Mouse (Mus musculus) adrenal gland, adult 18-20 months (tissue): Measurements from ENCODE around the gene Itpk1. TPM values are rescaled to one million over a fixed set of nuclear protein-coding genes. Genes with fewer than 3 reads are reported as not detected.
A peak's percentile ranks its signal among the peaks of the same experiment; 100 is the strongest.

ENCODE experiments used
- DNase-seq, 2 experiments: peaks; one replicate each; pipeline ENCODE4 v3.0.0; 2021 to 2022; ENCODE audit warnings: low spot score in 2 of 2
- total RNA-seq, 2 experiments: library from RNA; stranded (reverse); gene quantifications; 1 replicate in 1 of 2; 2 replicates in 1 of 2; pipeline ENCODE4 v1.2.3; 2021

Itpk1 gene
- total RNA-seq, 2 experiments from 2014 or later, result 49.7 to 156 TPM

DNA sequence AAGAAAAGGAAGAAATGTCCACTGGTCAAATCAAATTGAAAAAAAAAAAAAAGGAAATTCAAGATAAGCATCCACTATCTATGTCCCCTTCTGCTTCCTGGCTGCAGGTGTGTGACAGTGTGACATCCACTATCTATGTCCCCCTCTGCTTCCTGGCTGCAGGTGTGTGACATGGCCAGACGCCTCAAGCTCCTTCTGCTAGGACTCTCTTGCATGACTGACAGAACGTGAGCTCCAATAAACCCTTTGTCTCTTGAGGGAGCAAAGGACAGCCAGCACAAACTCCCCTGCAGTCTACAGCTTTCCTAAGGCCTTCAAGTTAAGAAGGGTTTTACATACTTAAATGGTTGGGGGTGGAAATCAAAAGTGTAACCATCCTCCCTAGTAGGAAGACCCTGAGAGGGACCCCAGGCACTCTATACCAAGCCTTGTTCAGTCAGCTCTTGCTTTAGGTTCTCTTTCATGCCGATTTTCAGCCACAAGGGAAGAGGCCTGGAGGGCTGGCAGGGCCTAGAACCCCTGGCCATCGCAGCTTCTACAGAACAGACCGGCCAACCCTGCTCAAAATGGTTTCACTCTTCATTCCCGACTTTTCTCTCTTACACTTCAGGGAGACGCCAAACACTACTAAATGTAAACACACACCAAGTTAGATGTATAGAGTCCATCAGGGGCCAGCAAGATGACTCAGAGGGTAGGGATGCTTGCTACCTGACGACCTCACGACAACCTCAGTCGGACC, 10.1 kb upstream of the Itpk1 start:
- DNase-seq, result no peak

DNA sequence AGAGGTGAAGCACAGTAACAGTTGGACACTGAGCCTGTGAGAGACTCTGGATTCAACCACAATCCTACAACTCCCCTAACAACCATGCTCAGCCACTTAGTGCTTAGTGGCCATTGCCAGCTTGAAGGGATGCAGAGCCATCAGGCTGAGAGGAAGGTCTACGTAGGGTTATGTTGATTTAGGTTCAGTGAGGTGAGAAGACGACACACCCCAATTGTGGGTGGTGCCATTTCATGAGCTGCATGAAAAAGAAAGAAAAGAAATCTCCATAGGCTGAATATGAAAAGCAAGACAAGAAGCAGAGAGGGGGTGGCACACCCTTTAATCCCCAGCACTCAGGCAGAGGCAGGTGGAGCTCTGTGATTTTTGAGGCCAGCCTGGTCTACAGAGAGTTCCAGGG, 9.4 kb upstream of the Itpk1 start:
- no peak for DNase-seq

DNA sequence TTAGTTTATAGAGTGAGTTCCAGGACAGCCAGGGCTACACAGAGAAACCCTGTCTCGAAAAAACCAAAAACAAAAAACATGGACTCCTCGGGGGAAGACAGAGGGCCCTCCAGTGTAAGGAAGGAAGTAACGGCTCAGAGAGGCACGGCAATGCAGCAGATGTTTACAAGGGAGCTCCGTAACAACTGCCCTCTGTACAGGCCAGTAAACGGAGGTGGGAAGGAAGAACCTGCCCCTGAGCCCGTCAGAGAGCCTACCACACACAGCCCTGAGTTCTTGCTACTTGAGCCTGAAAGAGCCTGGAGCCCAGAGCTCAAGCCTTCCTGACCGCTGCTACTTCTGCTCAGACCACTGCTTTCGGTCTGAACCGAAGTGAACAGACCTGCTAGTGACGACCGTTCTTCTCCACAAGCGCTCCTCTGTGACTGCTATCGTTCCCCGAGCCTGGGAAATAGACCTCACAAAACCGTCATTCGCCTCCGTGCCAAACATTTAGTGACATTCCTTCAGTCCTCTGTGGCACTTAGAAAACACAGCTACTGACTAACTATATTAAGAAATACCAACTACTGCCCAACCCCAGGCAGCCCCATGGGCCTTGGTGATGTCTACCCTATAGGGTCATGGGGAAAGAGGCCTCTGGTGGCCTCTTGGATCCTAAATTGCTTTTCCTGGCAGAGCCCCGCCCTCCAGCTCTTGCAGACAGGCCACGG, 8.6 kb upstream of the Itpk1 start:
- DNase-seq, result no peak

DNA sequence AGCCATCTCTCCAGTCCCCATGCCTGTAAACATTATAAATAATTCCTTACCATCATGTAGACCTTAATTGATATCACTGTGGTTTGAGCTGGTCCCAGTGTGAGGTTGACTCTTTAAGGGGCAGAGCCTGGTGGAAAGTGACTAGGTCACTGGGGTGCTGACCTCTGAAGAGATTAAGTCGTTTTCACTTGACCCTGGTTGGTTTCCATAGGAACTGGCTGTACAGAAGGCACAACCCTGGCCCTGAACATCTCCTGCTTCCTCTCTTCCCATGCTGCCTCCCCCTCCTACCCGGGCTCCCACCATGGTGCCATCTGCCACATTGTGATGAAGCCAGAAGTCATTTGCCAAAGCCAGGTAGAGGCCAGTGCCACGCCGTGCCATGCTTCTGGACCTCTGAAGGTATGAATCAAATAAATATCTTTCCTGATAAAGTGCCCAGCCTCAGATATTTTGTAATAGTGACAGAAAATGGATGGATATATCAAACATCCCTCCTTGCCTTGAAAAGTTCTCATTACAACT, 6.2 kb upstream of the Itpk1 start:
- no peak for DNase-seq

DNA sequence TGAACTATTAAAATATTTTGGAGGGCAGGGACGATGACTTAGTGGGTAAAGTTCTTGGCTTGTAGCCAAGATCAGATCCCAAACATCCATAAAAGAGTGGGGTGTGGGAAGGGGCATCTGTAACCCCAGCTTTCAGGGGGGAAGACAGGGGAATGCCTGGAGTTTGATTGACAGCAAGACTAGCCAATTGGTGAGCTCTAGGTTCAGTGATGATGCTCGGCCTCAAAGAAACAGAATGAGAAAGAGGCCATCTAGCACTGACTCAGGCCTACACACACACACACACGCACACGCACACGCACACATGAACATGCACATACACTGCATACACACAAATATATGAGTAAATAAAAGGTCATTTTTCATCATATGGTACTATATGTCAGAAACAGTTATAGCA, 5.2 kb upstream of the Itpk1 start:
- DNase-seq, result no peak

DNA sequence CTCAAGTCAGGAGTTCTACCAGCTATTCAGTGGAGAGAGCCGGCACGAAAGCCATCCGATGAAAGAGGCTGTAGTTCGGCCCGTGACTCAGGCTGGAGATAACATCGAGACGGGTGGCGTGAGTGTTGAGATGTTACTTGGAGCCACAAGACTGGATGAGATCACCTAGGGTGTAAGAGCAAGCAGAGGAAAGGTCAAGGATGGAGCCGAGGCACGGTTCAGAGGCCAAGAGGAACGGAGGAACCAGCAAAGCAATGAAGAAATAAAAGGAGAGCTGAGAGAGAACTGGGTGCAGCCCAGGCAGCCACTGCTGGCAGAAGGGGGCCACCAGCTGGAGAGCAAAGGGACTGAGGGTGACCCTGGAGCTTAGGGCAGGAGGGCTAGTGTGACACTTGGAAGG, 3.5 kb upstream of the Itpk1 start:
- DNase-seq, result peak in 1 of 2 experiments; percentile 49

DNA sequence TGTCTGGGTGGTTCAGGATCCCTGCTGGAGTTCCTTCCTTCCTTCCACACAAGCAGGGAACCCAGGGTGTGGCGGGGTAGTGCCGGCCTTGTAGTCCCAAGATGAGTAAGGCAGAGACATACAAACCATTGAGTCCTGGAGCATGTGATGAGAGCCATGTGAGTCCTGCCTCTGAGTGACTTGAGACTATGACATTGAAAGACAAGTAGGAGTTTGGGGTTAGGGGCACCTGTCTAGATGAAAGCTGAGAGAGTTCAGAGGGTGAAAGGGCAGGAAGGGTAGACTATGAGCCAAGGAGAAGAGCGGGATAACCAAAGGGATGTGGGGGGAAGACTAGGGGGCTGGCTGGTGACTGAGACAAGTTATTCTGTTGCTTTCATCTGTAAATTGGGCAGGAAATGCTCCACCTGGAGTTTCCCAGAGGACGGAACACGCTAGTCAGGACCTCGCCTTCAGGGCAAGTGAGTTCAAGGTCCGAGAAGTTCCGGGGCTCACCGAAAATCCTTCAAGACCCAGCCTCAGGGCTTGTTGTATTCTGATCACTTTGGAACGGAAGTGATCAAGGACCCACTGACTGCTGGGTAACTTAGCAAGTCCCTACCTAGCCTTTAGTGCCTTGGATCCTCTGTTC, 2.2 kb upstream of the Itpk1 start:
- DNase-seq, result no peak

DNA sequence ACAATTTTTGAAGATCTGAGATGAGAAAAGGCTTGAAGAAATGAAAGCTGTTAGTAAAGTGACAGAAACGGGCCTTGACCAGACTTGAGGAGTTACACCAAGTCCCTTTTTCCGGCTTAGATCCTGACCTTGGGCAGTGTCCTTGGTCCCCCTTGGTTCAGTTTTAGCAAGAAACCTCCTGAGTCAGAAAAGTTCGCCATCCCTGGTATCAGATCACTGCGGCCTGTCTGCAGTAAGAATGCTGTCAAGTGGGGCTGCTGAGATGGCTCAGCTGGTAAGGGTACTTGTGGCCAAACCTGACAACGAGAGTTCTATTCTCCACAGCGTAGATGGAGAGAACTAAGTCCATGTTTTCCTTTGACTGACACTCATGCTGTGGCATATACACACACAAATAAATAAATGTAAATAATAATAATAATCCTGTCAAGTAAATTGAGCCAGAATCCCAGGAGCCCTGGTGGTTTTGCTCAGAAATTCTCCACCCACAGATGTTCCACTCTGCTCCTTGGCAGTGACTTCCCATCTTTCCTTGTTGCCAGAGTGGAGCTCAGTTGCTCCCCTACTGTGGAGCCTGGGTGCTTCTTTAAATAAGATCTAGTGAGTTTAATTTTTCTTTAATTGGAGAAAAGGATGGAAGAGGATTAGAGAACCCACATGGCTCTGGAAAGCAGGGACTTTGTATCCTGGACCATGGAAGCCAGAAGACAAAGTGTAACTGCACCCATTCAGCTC, 1.3 kb upstream of the Itpk1 start:
- no peak for DNase-seq

DNA sequence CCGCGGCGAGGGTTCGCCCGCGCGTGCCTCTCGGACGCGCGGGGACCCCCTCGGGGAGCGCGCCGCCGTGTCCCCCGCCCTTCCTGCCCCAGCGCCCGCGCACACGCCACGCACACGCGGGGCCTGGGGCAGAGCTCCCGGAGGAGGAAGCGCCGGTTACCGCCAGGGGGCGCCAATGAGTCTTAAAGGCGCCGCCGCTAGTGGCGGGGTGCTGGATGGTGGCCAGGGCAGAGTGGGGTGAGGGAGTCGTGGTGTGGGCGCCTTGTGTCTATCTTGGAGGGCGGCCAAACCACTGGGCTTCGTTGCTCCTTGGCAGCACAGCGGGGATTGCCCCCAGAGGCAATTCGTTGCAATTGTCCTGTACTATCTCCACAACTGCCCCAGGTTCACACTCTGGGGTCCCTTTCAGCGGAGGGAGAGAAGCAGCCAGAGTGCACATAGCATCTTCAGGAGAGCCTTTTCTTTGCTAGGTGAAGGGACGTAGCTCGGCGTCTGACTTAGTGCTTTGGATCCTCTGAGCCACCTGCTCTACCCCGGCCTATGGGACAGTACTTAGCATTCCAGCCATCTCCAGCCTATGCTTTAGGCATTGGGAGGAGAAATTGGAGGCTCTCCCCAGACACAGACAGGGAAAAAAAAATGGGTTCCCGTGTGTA, 614 bp upstream of the Itpk1 start:
- DNase-seq, result peak; percentile 91 to 97

DNA sequence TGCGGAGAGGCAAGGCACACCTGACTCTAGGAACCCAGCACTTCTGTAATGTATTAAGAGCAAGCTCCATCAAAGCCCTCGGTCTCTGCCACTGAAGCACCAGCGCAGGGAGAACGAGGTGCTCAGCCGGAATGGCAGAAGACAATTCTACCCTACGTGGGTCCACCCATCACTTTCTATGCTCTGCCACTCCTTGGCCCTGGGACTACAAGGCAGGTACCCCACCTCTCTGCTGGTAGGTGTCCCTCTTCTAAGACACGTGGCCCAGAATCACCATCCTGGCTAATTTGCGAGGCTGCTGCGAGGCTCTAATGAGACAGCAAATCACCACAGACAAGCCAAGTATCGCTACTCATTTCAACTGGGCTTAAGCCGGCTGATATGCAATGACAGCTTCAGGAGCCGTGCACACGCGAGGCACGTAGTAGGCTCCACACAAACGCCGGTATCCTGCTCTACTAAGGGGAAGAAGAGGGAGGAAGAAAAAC, 765 bp downstream of the Itpk1 start:
- DNase-seq, result no peak

DNA sequence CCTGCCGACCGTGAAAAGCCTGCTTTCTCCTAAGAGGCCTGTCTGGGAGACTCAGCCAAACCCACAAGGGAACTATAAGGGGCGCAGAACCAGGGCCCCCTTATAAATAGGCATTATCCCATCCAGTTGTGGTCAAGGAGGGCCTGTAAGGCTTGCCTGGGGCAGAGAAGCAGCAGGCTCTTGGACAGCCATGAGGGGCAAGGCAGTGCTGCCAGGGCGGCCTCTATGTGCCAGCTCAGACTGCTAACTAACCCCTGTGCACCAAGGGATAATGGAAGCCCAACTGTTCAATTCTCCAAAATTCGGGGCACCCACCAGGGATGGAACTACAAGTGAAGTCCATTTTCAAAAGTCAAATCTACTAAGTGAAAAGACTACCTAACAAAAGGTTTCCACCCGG, 1.3 kb downstream of the Itpk1 start:
- DNase-seq, result no peak

DNA sequence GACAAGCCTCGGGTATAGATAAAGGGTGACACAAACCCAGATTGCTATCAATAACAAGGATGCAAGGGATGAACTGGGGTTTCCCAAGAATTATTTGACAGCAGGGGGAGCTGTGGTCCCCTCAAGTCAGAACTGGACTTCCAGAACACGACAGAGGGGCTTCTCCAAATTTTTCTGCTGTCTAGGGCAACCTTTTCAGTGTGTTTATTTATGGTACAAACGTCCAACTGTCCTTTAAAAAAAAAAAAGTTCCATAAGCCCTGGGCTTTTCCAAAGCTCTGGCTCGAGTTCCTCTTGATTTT, 1.7 kb downstream of the Itpk1 start:
- DNase-seq, result peak in 1 of 2 experiments; percentile 41

DNA sequence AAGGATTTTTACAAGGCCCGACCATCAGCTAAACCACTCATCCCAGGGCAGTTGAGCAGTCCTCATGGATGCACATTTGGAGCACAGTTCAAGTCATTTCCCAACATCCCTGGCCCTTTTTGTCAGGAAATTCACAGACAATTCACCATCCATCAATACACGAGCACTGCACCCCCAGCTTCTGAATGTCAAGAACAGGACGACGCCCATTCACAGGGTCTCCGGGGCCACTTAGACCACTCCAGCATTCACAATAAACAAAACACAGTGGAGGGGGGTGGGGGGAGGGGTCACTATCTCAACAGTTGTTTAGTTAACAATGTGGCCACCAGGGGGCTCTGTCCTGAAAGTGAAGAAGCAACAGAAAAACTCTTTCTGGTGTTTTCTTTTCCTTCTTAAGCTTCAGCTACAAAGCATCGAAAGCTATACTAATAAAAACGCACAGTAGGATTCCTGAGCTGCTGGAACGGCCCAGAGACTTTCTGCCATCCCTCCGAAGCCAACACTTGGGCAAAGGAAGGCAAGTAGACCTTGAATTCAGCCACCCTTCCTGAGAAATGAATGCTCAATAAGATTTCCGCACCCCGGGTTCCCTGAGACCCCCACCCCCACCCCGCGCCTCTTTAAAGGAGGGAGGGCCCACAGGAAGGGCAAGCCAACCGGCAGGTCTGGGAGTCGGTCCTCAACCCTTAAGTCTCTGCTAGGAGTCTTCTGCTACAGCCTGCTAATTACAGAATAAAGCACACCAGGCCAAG, 2.2 kb downstream of the Itpk1 start:
- peak; percentile 72 to 74 for DNase-seq

DNA sequence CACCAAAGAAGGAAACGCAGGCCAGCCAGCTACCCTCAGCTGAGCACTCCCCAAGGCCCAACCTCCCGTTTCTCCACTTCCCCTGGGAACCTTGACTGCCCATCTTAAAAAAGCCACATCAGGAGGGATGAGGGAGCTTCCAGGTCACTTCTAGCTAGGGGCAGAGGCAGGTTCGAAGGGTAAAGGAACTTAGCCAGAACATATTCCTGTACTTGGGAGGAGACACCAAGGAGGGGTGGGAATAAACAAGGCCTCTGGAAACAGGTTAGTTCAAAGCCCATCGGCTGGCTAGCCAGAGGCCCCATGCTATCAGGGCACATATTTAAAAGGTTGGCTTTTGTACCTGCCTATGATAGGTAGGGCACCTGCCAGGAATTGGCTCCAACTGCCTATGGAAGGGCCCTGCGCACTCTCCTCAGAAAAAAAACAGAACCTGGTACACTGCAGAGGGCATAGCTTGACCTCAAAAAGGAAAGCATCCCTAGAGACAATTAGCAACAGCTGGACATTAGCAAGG, 3.0 kb downstream of the Itpk1 start:
- no peak for DNase-seq

DNA sequence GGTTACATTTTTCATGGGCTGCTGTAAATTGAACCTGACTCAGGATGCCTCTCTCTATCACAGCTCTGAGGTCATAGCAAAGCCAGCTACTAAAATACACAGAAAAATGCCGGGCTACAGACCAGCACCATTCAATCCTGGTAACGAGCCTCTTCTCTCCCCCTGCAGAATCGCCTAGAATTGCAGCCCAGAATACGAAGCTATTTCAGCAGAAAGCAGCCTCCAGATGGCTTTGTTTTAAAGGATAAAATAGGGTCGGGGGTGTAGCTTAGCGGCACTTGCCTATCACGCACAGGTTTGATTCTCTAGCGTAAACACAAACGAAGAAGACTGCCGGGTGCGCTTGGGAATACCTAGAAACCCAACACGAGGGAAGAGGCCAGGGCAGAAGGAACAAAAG, 4.3 kb downstream of the Itpk1 start:
- DNase-seq, result no peak

DNA sequence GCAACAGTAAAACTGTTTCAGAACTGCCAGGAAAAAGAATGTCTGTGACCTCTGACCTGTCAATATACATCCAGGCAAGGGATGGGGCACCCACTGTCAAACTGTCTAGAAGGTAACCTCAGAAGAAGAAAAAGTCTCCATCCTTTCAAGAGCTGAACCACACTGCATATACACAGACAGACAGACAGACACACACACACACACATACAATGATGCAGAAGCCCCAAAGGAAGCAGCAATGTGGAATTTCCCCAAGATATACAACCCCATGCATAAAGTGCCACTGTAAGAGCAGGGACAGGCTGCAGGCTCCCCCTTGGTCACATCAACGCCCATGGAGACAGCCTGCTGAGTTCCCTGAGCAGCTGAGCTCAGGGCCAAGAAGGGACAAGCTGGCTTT, 5.6 kb downstream of the Itpk1 start:
- DNase-seq, result no peak

DNA sequence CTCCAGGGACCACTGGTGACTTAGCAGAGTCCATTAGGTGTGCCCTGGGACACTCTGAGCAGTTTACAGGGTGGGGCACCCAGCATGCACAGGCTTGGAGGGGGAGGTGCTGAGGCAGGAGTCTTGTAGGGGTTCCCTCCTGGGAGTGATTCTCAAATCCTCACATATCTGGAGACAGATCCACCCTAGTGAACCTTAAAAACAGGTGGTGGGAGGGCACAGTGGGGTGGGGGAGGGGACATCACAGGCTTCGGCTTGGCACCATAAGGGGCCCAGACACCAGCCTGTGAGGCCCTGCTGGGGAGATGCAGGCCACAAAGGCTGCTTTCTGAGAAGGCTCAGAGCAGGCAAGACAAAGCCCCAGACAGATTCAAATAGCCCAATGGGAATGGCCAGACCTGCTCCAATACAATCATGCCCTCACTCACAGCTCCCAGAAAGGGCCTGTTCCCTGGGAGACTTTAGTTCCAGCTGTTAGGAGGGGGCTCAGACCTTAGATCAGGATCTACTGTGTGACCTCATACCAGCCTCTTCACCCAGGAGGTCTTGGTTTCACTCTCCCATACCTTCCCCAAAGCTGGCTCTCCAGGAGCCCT, 6.5 kb downstream of the Itpk1 start:
- DNase-seq, result no peak

DNA sequence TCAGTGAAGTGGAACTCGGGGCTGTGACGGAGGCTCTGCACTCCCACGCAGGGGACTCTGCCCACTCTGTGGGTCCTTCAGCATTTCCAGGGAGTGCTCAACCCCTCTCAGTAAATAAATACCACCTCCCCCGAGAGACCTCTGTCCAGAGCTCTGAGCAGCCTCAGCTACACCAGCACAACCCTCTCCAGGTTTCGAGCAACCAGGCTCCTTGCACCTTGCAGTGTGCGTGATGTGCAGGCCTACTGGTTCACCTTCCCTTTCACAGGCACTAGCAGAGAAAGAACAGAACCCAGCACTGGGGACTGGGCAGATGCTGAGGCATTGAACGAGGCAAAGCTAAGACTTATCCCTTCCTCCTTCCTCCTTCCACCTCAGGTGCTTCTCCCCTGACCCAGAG, 7.3 kb downstream of the Itpk1 start:
- no peak for DNase-seq

DNA sequence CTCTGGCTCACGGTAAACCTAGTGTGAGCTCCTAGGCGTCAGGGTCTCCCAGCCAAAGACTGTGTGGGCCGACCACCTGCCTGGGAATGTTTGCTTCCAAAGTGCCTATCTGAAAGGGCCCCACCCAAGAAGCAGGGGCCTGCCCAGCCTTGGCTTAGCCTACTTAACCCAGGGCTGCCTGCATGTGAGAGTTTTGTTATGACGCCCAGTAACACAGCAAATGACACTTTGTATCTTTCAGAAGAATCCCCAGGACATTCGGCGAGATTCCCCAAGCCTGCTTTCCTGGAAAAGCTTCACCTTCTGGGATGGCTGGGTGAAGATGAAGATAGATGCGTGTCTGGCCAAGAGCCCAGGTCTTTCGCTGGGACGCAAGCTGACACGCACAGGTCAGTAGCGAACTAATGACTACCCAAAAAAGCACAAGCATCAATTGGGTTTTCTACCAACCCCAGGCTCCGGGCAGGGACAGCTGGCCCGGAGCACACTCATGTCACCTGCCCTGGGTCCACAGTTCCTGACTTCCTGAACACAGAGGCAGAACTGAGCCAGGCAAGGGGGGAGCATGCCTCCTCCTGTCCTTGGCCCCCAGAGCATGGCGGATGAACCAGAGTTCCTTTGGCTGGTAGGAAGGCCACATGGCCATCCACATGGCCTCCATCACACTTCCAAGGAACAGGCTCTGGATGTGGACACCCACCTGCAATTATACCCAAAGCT, 7.9 kb downstream of the Itpk1 start:
- DNase-seq, result no peak
